Mouse (Mus musculus) gastrocnemius, postnatal 14 days (tissue): ENCODE data around the gene Slc36a2. TPM values are rescaled to one million over a fixed set of nuclear protein-coding genes. Genes with fewer than 3 reads are reported as not detected.

Source experiments
- DNase-seq: peaks from one replicate; pipeline ENCODE4 v3.0.0; 2021; ENCODE audit warnings: mixed read lengths
- intact Hi-C: fragments of 180-260 bp; cut with DNase I; formaldehyde crosslinking; loops from one replicate; pipeline ENCODE4 v1.15.1; 2025; ENCODE audit warnings: low total_unique reads
- total RNA-seq, 2 experiments: library from RNA; stranded (reverse); gene quantifications; 2 replicates each; pipeline ENCODE4 v1.2.3; 2021

The Slc36a2 gene
- total RNA-seq, 2 experiments from 2014 or later, result 0.66 to 2.4 TPM

GRCm38 (mm10) chr11:55109521-55110300, 75.2 kb downstream of the Slc36a2 start:
- intact Hi-C loops, result no loop called here

More at GRCm38 (mm10) chr11:55109521-55110300, 75.2 kb downstream of the Slc36a2 start:
- DNase-seq, result no peak

Other genes with a start within 250 kb of the Slc36a2 start
- gene Tnip1, start 222.2 kb downstream of the Slc36a2 start, total RNA-seq, result 10 to 100 TPM; 28.8 to 31.1 TPM
- gene Anxa6, start 151.6 kb downstream of the Slc36a2 start, total RNA-seq, result 100 to 1,000 TPM; 222 to 236 TPM
- 10 to 100 TPM in 1 of 2 experiments, 1 to 10 TPM in 1; 7.8 to 14.0 TPM for gene Ccdc69, start 106.9 kb downstream of the Slc36a2 start, total RNA-seq
- 1 to 10 TPM; 9.0 to 9.9 TPM for gene Gm2a, start 87.0 kb downstream of the Slc36a2 start, total RNA-seq
- gene Slc36a3, start 33.4 kb downstream of the Slc36a2 start, total RNA-seq, result not detected
- gene Slc36a1, start 19.3 kb upstream of the Slc36a2 start, total RNA-seq, result 1 to 10 TPM; 4.7 to 5.7 TPM
- gene Fat2, start 151.5 kb upstream of the Slc36a2 start, total RNA-seq, result under 1 TPM; 0.07 to 0.18 TPM
- gene Sparc, start 238.1 kb upstream of the Slc36a2 start, total RNA-seq, result 1,000 to 10,000 TPM; 1,630 to 1,800 TPM